Mouse (Mus musculus) monocyte, adult 59 days (primary cell): ENCODE measurements around the gene Exog. TPM values are rescaled to one million over a fixed set of nuclear protein-coding genes. Genes with fewer than 3 reads are reported as not detected.

Source experiments
- total RNA-seq, 2 experiments: library from RNA; stranded (reverse); gene quantifications; one replicate each; pipeline ENCODE4 v1.2.4; 2023

Gene Exog
- total RNA-seq = 1 to 10 TPM; 3.1 to 4.1 TPM

DNA sequence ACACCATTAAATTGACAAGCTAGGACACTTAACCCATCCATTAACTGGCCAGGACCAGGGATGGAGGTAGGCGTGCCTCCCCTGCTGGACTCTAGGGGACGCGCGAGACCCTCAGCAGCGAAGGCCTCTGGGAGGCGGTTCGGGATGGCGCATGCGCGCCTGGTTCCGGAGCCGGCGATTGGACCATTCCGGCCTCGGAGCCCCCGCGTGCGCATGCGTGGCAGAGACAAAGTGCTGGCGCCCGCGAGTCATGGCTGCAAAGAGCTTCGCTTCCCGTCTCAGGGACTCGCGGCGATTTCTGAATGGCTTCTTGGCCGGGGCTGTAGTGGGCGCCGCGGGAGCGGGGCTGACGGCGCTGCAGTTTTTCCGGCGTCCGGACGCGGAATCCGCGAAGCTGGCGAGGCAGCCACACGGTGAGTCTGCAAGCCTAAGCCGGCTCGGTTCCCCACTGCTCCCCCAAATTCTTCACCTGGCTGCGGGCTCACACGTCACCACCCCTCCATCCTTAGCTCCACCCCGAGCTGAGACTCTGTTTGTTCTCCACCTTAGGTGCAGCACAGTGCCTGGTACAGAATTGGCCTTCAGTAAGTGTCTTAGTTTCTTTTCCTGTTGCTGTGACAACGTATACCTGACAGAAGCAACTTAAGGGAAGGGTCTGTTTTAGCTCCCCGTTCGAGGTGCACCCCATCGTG is at the start of gene Exog:
Gene Exog, plus strand, starts transcription at position 206 of the 692 bp plus-strand sequence.

DNA sequence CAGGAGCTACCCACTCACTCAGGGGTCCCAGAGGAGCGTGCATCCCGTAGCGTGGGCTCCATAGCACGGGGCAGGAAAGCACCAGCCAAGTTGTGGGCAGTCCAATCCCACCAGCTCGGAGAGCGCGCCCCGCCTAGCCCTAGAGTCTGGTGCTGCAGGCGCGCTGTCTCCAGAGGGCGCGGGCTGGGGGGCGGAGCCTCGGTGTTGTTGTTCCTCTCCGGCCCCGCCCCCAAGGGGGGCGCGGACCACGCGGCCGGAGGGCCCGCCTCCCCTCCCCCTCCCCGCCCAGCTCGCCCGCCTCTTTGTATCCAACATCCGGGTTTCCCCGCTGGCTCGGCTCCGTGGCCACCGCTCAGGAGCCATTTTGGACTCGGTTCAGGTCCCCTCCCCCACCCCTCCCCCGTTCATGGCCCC is 42.9 kb upstream of the Exog start, which contains the start of gene Acvr2b:
Gene Acvr2b, plus strand, starts transcription at position 318 of the 414 bp plus-strand sequence.

Other genes starting within 250 kb of the Exog start
- gene Slc22a13, start 235.8 kb upstream of the Exog start, total RNA-seq = under 1 TPM in 1 of 2 experiments, not detected in 1; 0.24 TPM
- gene Oxsr1, start 122.5 kb upstream of the Exog start, total RNA-seq = 10 to 100 TPM; 37.3 to 40.8 TPM
- 10 to 100 TPM; 71.9 to 80.1 TPM for gene Acaa1a, start 105.3 kb upstream of the Exog start, total RNA-seq
- 100 to 1,000 TPM; 107 to 123 TPM for gene Myd88, start 103.5 kb upstream of the Exog start, total RNA-seq
- gene Xylb, start 87.6 kb upstream of the Exog start, total RNA-seq = 1 to 10 TPM; 2.8 to 3.0 TPM
- not detected for gene Slc22a14, start 79.4 kb upstream of the Exog start, total RNA-seq
- 1 to 10 TPM; 5.4 to 7.9 TPM for gene Acvr2b, start 42.8 kb upstream of the Exog start, total RNA-seq
- gene Scn5a, start 134.1 kb downstream of the Exog start, total RNA-seq = not detected